Mouse (Mus musculus) cerebellum, adult 2 months (tissue): ENCODE measurements around the gene Gm10401. TPM values are rescaled to one million over a fixed set of nuclear protein-coding genes. Genes with fewer than 3 reads are reported as not detected.

ENCODE experiments used
- DNase-seq, 2 experiments: peaks; one replicate each; pipeline ENCODE4 v3.0.0; 2021
- H3K27ac ChIP-seq: fragments of 200-500 bp; 2 replicates; pipeline ENCODE4 v1.5.1; 2012; ENCODE audit warnings: low read length, control low read depth, inconsistent platforms; ENCODE audit not compliant: insufficient read depth
- H3K27me3 ChIP-seq: fragments of 200-500 bp; 2 replicates; pipeline ENCODE4 v1.6.1; 2012; ENCODE audit warnings: inconsistent platforms, mild to moderate bottlenecking, low read length, moderate library complexity; ENCODE audit not compliant: control insufficient read depth, insufficient read depth
- H3K4me1 ChIP-seq: fragments of 200-500 bp; 2 replicates; pipeline ENCODE4 v1.6.1; 2011; ENCODE audit warnings: low read length; ENCODE audit not compliant: control insufficient read depth, insufficient read depth
- H3K4me3 ChIP-seq: fragments of 200-500 bp; replicated peaks from 2 replicates; pipeline ENCODE3; 2011; ENCODE audit warnings: mild to moderate bottlenecking, low read depth, low read length, control low read depth; ENCODE audit not compliant: insufficient read depth
- CTCF ChIP-seq: fragments of 200-500 bp; IDR thresholded peaks from 2 replicates; pipeline ENCODE4 v1.5.1; 2011; ENCODE audit warnings: low read depth, mild to moderate bottlenecking, control low read depth, low read length, moderate library complexity, borderline replicate concordance; ENCODE audit not compliant: insufficient read depth
- POLR2A ChIP-seq: fragments of 200-500 bp; IDR thresholded peaks from 2 replicates; pipeline ENCODE4 v1.6.1; 2011; ENCODE audit warnings: low read length, control low read depth, borderline replicate concordance; ENCODE audit not compliant: insufficient read depth
- WGBS: fragments of 180-500 bp; shearing (Covaris S2); methylation state at CpG from one replicate; pipeline ENCODE4 v1.1.7; 2018; 5-methylcytosine and 5-hydroxymethylcytosine counted together
- polyA plus RNA-seq: library from polyadenylated mRNA; depleted of rRNA; stranded (reverse); fragments of >200 nt; gene quantifications from 2 replicates; pipeline ENCODE4 v1.2.3, GENCODE M21; 2012

Gene Gm10401
- polyA plus RNA-seq, 1 experiment, result not detected

DNA sequence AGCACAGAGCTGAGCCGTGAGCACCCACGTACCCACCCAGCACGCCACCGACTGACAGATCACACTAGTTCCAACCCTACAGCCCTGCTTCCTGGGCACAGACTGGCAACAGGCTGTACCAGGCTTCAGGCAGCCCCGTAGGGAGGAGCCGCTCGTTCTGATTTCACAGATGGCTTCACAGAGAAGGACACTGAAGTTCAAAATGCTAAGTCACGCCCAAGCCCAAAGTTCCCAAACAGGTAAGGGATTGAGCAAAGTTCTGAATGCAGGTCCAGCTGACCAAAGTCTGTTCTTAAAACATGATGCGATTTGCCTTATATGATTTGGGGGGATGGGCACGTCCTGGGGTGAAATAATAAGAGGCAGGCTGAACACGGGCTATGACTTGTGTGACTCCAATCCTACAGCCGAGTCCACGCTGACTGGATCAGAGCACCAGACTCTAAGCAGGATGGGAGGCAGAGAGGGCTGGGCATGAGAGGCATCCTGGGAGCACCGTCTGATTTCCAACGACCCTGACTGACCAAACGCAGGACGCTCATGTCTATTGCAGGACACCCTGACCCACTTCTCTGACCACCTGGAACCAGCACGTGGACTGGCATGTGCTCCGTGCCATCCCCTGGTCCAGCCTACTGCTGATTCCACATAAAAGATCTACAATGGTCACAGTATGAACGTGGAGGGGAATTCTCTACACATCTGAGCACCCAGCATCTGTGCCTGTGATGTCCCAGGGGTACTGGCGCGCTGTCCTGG, 29.5 kb upstream of the Gm10401 start:
- DNase-seq, result peak; percentile 47 to 53
- 0 out of 2 replicates have a peak overlapping the region, but pooled peaks have one; percentile 34 for H3K27ac ChIP-seq
- no peak overlapping the region for H3K4me3 ChIP-seq
- H3K27me3 ChIP-seq, result no peaks in the 10 kb centered on the region
- WGBS, result 57% methylated on average over 22 of the region's 22 CpGs
- TF ChIP-seq CTCF, result no peak
- no peak for TF ChIP-seq POLR2A
- peaks cover 23% of the 10 kb centered on the region for H3K4me1 ChIP-seq

DNA sequence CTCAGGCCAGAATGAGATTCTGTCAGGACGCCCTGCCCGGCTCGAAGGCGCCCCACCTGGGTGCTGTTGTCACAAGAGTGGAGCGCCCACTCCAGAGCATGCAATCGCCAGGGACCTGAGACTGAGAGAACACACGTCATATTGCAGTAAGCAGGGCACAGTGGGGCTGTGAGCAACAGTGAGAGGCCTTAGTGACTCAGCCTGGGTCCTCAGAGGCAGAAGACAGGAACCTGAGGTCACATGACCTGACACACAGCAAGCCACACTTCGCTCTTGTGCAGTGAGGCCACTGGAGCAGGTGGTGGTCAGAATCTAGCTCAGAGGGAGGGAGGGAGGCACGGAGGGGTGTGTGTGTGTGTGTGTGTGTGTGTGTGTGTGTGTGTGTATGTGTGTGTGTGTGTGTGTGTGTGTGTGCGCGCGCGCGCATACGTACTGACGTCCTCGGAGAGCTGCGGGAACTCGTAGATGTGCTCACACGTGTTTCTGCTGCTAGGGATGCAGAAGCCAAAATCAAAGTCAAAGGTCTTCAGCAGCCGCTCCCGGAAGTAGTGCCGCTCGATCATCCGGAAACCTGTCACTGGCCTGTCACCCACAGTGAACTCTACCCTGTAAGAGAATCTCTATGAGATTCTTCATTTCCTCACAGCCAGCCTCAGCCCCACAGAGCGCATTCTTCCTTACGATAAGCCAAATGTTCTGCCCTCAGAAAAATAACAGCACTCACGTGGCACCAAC, 28.6 kb upstream of the Gm10401 start:
- Histone ChIP-seq H3K4me1 (peaks cover 23% of the 10 kb centered on the region), H3K27me3 (no peaks in the 10 kb centered on the region), H3K27ac (0 out of 2 replicates have a peak overlapping the region, but pooled peaks have one; percentile 34), H3K4me3 (no peak overlapping the region)
- 79% methylated on average over 28 of the region's 28 CpGs for WGBS
- no peak for TF ChIP-seq CTCF
- no peak for TF ChIP-seq POLR2A
- DNase-seq, result peak; percentile 33 to 46

DNA sequence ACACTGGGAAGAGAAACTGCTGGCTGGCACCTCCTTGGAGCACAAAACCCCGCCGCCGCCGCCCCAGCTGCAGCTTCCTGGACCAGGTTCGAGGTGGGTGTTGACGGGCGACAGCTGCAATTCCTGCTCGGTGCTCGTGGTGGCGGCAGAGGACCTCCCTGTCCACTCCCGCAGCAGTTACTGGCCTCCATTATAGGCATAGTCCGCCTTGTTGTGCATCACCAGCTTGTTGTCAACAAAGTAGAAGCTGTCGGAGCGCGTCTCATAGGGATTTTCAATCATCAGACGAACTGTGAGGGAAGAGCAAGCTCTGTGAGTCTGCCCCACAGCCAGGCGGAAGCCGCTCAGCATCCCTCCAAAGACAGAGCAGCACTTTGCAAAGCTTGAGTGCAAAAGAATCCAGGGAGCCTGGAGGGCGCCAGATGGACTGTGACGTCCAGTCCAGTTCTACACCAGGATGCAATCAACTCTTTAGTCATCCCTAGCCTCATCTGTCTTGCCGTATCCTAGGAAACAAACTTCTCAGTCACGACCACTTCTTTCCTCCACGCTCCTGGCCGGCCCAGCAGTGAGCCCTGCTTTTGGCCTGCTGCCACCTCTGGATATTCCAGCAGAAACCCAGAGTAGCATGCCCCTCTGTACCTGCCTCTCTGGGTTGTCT, 27.2 kb upstream of the Gm10401 start:
- peak; percentile 88 to 92 for DNase-seq
- TF ChIP-seq CTCF (peak; percentile 96), POLR2A (0 out of 2 replicates have a peak, but pooled peaks have one; percentile 14)
- no peaks in the 10 kb centered on the region for H3K27me3 ChIP-seq
- peak overlapping the region; percentile 0 for H3K4me3 ChIP-seq
- H3K27ac ChIP-seq, result peak overlapping the region; percentile 76
- under 1% methylated on average over 24 of the region's 24 CpGs for WGBS
- peaks cover 29% of the 10 kb centered on the region for H3K4me1 ChIP-seq

DNA sequence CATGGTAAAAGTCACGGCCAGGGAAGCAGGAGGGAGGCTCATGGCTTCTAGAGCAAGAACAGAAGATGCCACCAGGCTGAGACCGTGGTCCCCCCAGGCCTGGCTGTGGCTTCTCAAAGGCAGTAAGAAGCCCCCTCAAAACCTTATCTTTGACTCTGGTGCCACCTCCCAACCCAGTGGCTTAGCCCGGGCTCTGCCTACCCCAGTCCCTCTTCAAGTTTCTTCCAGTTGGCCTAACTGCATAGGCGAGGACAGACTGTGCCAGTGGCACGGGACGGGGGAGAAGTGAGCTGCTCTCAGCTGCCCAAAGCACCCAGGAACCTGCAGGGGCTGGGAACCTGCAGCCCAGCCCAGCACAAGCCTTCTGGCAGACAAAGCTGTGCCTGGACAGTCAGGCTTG, 26.6 kb upstream of the Gm10401 start:
- no peaks in the 10 kb centered on the region for H3K27me3 ChIP-seq
- H3K4me1 ChIP-seq, result peaks cover 29% of the 10 kb centered on the region
- H3K27ac ChIP-seq, result peak overlapping the region; percentile 76
- no peak overlapping the region for H3K4me3 ChIP-seq
- WGBS, result 70% methylated on average over 6 of the region's 6 CpGs
- TF ChIP-seq CTCF (no peak), POLR2A (no peak)
- no peak for DNase-seq

DNA sequence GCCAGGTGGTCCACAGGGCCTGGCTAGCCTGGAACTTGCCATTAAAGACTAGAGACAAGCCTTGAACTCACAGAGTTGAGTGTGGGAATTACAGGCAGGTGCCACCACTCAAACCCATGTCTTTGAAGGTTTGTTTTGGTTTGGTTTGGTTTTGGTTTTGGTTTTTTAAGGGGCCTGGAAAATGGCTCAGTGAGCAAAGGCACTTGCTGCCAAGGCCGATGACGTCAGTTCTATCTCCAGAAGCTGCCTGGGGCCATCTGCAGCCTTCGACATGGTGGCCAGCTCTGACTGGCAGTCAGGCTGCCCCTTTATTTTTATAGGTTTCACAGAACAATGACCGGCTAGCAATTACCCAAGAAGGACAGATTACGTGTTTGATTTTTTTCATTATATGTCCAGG, 22.9 kb upstream of the Gm10401 start:
- no peak overlapping the region for H3K4me3 ChIP-seq
- peaks cover 19% of the 10 kb centered on the region for H3K4me1 ChIP-seq
- peak; percentile 69 to 81 for DNase-seq
- H3K27ac ChIP-seq, result peak overlapping the region; percentile 4
- WGBS, result 14% methylated on average over 5 of the region's 5 CpGs
- TF ChIP-seq CTCF, result no peak
- no peak for TF ChIP-seq POLR2A
- no peaks in the 10 kb centered on the region for H3K27me3 ChIP-seq

DNA sequence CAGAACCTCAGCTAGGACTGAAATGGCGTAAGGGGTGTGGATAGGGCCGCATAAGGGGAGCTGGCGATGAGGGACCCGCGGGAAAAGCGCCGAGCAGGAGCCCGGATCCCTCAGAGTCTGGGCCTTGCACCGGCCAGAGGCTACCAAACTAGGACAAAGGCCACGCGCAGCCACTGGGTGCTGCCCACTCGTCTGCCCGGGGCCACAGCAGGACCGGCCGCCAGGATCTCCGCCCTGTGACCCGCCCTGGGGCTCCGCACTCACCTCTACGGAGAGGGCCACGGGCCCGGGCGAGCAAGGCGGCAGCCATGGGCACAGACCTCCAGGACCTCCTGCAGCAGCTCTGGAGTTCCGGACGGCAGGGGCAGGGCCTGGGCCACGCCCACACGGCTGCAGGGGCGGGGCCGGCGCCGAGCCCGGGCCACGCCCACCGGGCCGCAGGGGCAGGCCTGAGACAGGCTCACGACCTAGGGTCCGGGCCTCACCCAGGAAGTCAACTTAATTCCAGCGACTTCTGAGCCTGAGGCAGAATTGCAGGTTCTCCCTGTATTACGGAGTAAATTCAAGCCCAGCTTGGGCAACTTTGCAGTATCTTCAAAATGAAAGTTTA, 21.0 kb upstream of the Gm10401 start, which contains the start of gene Acads:
Gene Acads, minus strand, starts transcription at position 386 of the 610 bp plus-strand sequence.
- 9% methylated on average over 39 of the region's 39 CpGs for WGBS
- peaks cover 7% of the 10 kb centered on the region; the same call in 1 of the 2 replicates for H3K4me1 ChIP-seq
- H3K4me3 ChIP-seq, result peak within 1 kb of the TSS; percentile 54
- DNase-seq, result peak; percentile 60 to 64
- no peak for TF ChIP-seq POLR2A
- no peak for TF ChIP-seq CTCF
- no peaks in the 10 kb centered on the region for H3K27me3 ChIP-seq
- no peak within 1 kb of the TSS for H3K27ac ChIP-seq

DNA sequence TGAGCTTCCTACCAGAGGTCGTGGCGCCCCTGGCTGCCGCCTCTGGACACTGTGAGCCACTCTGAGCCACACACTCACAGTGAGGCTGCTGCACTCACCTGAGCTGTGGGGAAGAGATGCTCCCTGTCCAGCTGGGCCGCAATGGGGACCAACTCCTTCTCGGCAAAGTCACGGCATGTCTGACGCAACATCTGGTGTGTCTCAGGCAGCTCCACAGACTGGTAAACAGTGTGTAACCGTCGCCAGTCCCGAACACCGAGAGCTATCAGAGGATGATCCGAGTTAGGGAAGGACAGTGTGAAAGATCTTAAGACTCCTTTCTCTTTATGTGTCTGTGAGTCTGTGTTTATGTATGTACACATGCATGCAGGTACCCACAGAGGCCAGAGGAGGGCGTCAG, 19.4 kb upstream of the Gm10401 start:
- WGBS, result 93% methylated on average over 13 of the region's 13 CpGs
- H3K27ac ChIP-seq, result no peak overlapping the region
- H3K27me3 ChIP-seq, result no peaks in the 10 kb centered on the region
- TF ChIP-seq POLR2A, result no peak
- TF ChIP-seq CTCF, result no peak
- peaks cover 7% of the 10 kb centered on the region; the same call in 1 of the 2 replicates for H3K4me1 ChIP-seq
- DNase-seq, result no peak
- no peak overlapping the region for H3K4me3 ChIP-seq
